Mouse (Mus musculus) layer of hippocampus, adult 2 months (tissue): ENCODE data around the gene Slc47a2. TPM values are rescaled to one million over a fixed set of nuclear protein-coding genes. Genes with fewer than 3 reads are reported as not detected.

ENCODE experiments used
- DNase-seq, 2 experiments: peaks; one replicate each; pipeline ENCODE4 v3.0.0; 2022; ENCODE audit warnings: low spot score in 2 of 2
- H3K27ac ChIP-seq: fragments of 200-600 bp; 2 replicates; pipeline ENCODE4 v1.8.1; 2022
- H3K4me3 ChIP-seq: fragments of 200-600 bp; 2 replicates; pipeline ENCODE4 v1.8.1; 2022; ENCODE audit warnings: mild to moderate bottlenecking
- CTCF ChIP-seq: fragments of 200-600 bp; conservative IDR thresholded peaks from 2 replicates; pipeline ENCODE4 v1.8.1; 2022; ENCODE audit warnings: antibody characterized with exemption, mild to moderate bottlenecking, moderate library complexity
- total RNA-seq, 2 experiments: library from RNA; stranded (reverse); gene quantifications; 2 replicates each; pipeline ENCODE4 v1.2.3; 2021

Gene Slc47a2
- total RNA-seq, 2 experiments from 2014 or later: not detected

GRCm38 (mm10) chr11:61361515-61362190 lies 19.0 kb upstream of the Slc47a2 start:
- no peak overlapping the region for H3K4me3 ChIP-seq
- no peak for DNase-seq
- no peak overlapping the region for H3K27ac ChIP-seq
- no peak for TF ChIP-seq CTCF

- Histone ChIP-seq H3K27ac (no peak overlapping the region), H3K4me3 (no peak overlapping the region)
- TF ChIP-seq CTCF: no peak
- no peak for DNase-seq
Measured at GRCm38 (mm10) chr11:61356600-61356999, 13.9 kb upstream of the Slc47a2 start.

- H3K4me3 ChIP-seq: no peak overlapping the region
- TF ChIP-seq CTCF: no peak
- H3K27ac ChIP-seq: no peak overlapping the region
- no peak for DNase-seq
Measured at GRCm38 (mm10) chr11:61356111-61356510, 13.5 kb upstream of the Slc47a2 start.

- H3K4me3 ChIP-seq: no peak overlapping the region
- no peak for TF ChIP-seq CTCF
- DNase-seq: no peak
- H3K27ac ChIP-seq: no peak overlapping the region
Measured at GRCm38 (mm10) chr11:61355351-61355750, 12.7 kb upstream of the Slc47a2 start.

GRCm38 (mm10) chr11:61354346-61354745 lies 11.7 kb upstream of the Slc47a2 start:
- TF ChIP-seq CTCF: no peak
- H3K4me3 ChIP-seq: no peak overlapping the region
- no peak overlapping the region for H3K27ac ChIP-seq
- DNase-seq: no peak

- Histone ChIP-seq H3K27ac (no peak overlapping the region), H3K4me3 (no peak overlapping the region)
- no peak for DNase-seq
- TF ChIP-seq CTCF: no peak
Measured at GRCm38 (mm10) chr11:61353038-61353437, 10.4 kb upstream of the Slc47a2 start.

- DNase-seq: no peak
- peak; percentile 54 for TF ChIP-seq CTCF
- Histone ChIP-seq H3K27ac (no peak overlapping the region), H3K4me3 (no peak overlapping the region)
Measured at GRCm38 (mm10) chr11:61352138-61352651, 9.5 kb upstream of the Slc47a2 start.

GRCm38 (mm10) chr11:61349337-61349736 lies 6.7 kb upstream of the Slc47a2 start:
- peak; percentile 84 for TF ChIP-seq CTCF
- Histone ChIP-seq H3K27ac (no peak overlapping the region), H3K4me3 (no peak overlapping the region)
- DNase-seq: peak; percentile 9 to 53

GRCm38 (mm10) chr11:61346133-61346532 lies 3.5 kb upstream of the Slc47a2 start:
- Histone ChIP-seq H3K27ac (no peak overlapping the region), H3K4me3 (no peak overlapping the region)
- TF ChIP-seq CTCF: peak; percentile 63
- no peak for DNase-seq

GRCm38 (mm10) chr11:61341971-61342370 lies 689 bp downstream of the Slc47a2 start:
- no peak overlapping the region for H3K4me3 ChIP-seq
- no peak overlapping the region for H3K27ac ChIP-seq

GRCm38 (mm10) chr11:61341233-61341632 lies 1.4 kb downstream of the Slc47a2 start:
- no peak for TF ChIP-seq CTCF
- DNase-seq: no peak
- Histone ChIP-seq H3K27ac (no peak overlapping the region), H3K4me3 (no peak overlapping the region)

More at GRCm38 (mm10) chr11:61341971-61342370, 689 bp downstream of the Slc47a2 start:
- no peak for TF ChIP-seq CTCF
- DNase-seq: no peak

- Histone ChIP-seq H3K4me3 (no peak overlapping the region), H3K27ac (no peak overlapping the region)
- no peak for TF ChIP-seq CTCF
- DNase-seq: no peak
Measured at GRCm38 (mm10) chr11:61340374-61340773, 2.3 kb downstream of the Slc47a2 start.

GRCm38 (mm10) chr11:61337586-61337985 lies 5.1 kb downstream of the Slc47a2 start:
- Histone ChIP-seq H3K27ac (no peak overlapping the region), H3K4me3 (no peak overlapping the region)
- peak; percentile 41 for TF ChIP-seq CTCF
- no peak for DNase-seq
